Mouse (Mus musculus) C2C12 (cell line): ENCODE measurements around the gene Slc6a6. TPM values are rescaled to one million over a fixed set of nuclear protein-coding genes. Genes with fewer than 3 reads are reported as not detected.
A peak's percentile ranks its signal among the peaks of the same experiment; 100 is the strongest.

Source experiments
- H3K27me3 ChIP-seq: one replicate; pipeline ENCODE4 v1.6.1; 2011; ENCODE audit not compliant: control insufficient read depth, insufficient read depth, insufficient read length
- H3K36me3 ChIP-seq: one replicate; pipeline ENCODE4 v1.6.1; 2011; ENCODE audit not compliant: control insufficient read depth, insufficient read depth
- H3K4me3 ChIP-seq: one replicate; pipeline ENCODE4 v1.5.1; 2011; ENCODE audit warnings: mild to moderate bottlenecking, control low read depth; ENCODE audit not compliant: poor library complexity, insufficient read depth, severe bottlenecking
- H3K79me2 ChIP-seq: one replicate; pipeline ENCODE4 v1.6.1; 2011; ENCODE audit not compliant: control insufficient read depth, insufficient read depth
- H3K79me3 ChIP-seq: one replicate; pipeline ENCODE4 v1.6.1; 2011; ENCODE audit warnings: low read depth, control low read depth
- H3ac ChIP-seq: one replicate; pipeline ENCODE3; 2011; ENCODE audit warnings: low read depth; ENCODE audit not compliant: control insufficient read depth, insufficient read length
- CEBPB ChIP-seq: IDR thresholded peaks from one replicate; pipeline ENCODE4 v1.6.1; 2011; ENCODE audit warnings: low read depth, mild to moderate bottlenecking, control low read depth, moderate library complexity
- CTCF ChIP-seq: IDR thresholded peaks from one replicate; pipeline ENCODE4 v1.5.1; 2011; ENCODE audit not compliant: control insufficient read depth, insufficient read depth, insufficient read length
- FOSL1 ChIP-seq: IDR thresholded peaks from one replicate; pipeline ENCODE4 v1.8.0; 2011; ENCODE audit warnings: mild to moderate bottlenecking, low read length; ENCODE audit not compliant: poor library complexity, insufficient read depth, severe bottlenecking
- MAX ChIP-seq: IDR thresholded peaks from one replicate; pipeline ENCODE4 v1.6.1; 2011; ENCODE audit warnings: mild to moderate bottlenecking, control low read depth
- MYOD1 ChIP-seq: IDR thresholded peaks from one replicate; pipeline ENCODE4 v1.6.1; 2011; ENCODE audit warnings: low read depth; ENCODE audit not compliant: control insufficient read depth, insufficient read length
- MYOG ChIP-seq: IDR thresholded peaks from one replicate; pipeline ENCODE4 v1.6.1; 2011; ENCODE audit not compliant: control insufficient read depth, insufficient read length; ENCODE audit errors: extremely low read depth
- USF1 ChIP-seq: IDR thresholded peaks from one replicate; pipeline ENCODE4 v1.6.1; 2011; ENCODE audit warnings: low read depth, mild to moderate bottlenecking, control low read depth, moderate library complexity
- polyA plus RNA-seq: library from polyadenylated mRNA; unstranded; fragments of >200 nt; fragmentation: generic; extraction: Trizol; gene quantifications from one replicate; pipeline ENCODE4 v1.2.1, GENCODE M21; 2012; ENCODE audit warnings: missing spikeins

The Slc6a6 gene
- polyA plus RNA-seq, 1 experiment = 97.0 TPM

- H3K79me2 ChIP-seq = no peaks in the 10 kb centered on the region
- peaks cover 93% of the 10 kb centered on the region for H3K36me3 ChIP-seq
- H3K4me3 ChIP-seq = no peak overlapping the region
- no peaks in the 10 kb centered on the region for H3K27me3 ChIP-seq
- no peak overlapping the region for H3ac ChIP-seq
- H3K79me3 ChIP-seq = no peaks in the 10 kb centered on the region
- no peak for TF ChIP-seq USF1
- TF ChIP-seq CTCF = no peak
- no peak for TF ChIP-seq CEBPB
- TF ChIP-seq FOSL1 = no peak
- TF ChIP-seq MAX = no peak
- no peak for TF ChIP-seq MYOD1
- no peak for TF ChIP-seq MYOG
Observed at GRCm38 (mm10) chr6:91754098-91754497, 70.2 kb downstream of the Slc6a6 start.

- TF ChIP-seq MAX = no peak
- no peak for TF ChIP-seq MYOD1
- TF ChIP-seq USF1 = no peak
- no peak for TF ChIP-seq CEBPB
- TF ChIP-seq MYOG = no peak
- TF ChIP-seq CTCF = no peak
- no peak for TF ChIP-seq FOSL1
- Histone ChIP-seq H3K79me3 (no peaks in the 10 kb centered on the region), H3K79me2 (no peaks in the 10 kb centered on the region), H3K4me3 (no peak overlapping the region), H3ac (no peak overlapping the region), H3K27me3 (no peaks in the 10 kb centered on the region), H3K36me3 (peaks cover 87% of the 10 kb centered on the region)
Observed at GRCm38 (mm10) chr6:91754845-91755244, 71.0 kb downstream of the Slc6a6 start.

GRCm38 (mm10) chr6:91762051-91762742 lies 78.3 kb downstream of the Slc6a6 start:
- Histone ChIP-seq H3K27me3 (no peaks in the 10 kb centered on the region), H3K36me3 (peaks cover 20% of the 10 kb centered on the region), H3ac (no peak overlapping the region), H3K4me3 (no peak overlapping the region), H3K79me3 (no peaks in the 10 kb centered on the region), H3K79me2 (no peaks in the 10 kb centered on the region)
- TF ChIP-seq FOSL1 (no peak), MYOD1 (no peak), CTCF (no peak), USF1 (no peak), MAX (no peak), MYOG (no peak), CEBPB (no peak)

- Histone ChIP-seq H3K27me3 (peaks cover 8% of the 10 kb centered on the region), H3ac (no peak overlapping the region), H3K79me2 (no peaks in the 10 kb centered on the region), H3K79me3 (no peaks in the 10 kb centered on the region), H3K4me3 (no peak overlapping the region), H3K36me3 (no peaks in the 10 kb centered on the region)
- no peak for TF ChIP-seq USF1
- no peak for TF ChIP-seq MYOG
- no peak for TF ChIP-seq MYOD1
- no peak for TF ChIP-seq MAX
- no peak for TF ChIP-seq FOSL1
- TF ChIP-seq CTCF = no peak
- TF ChIP-seq CEBPB = no peak
Observed at GRCm38 (mm10) chr6:91767550-91767949, 83.7 kb downstream of the Slc6a6 start.

- Histone ChIP-seq H3K36me3 (no peaks in the 10 kb centered on the region), H3K79me2 (no peaks in the 10 kb centered on the region), H3ac (no peak overlapping the region), H3K4me3 (no peak overlapping the region), H3K79me3 (no peaks in the 10 kb centered on the region), H3K27me3 (peaks cover 63% of the 10 kb centered on the region)
- TF ChIP-seq MYOD1 (no peak), MYOG (no peak), CTCF (no peak), FOSL1 (no peak), CEBPB (no peak), USF1 (no peak), MAX (no peak)
Observed at GRCm38 (mm10) chr6:91773951-91774350, 90.1 kb downstream of the Slc6a6 start.

GRCm38 (mm10) chr6:91776543-91776942 lies 92.7 kb downstream of the Slc6a6 start:
- peak; percentile 61 for TF ChIP-seq MAX
- no peak for TF ChIP-seq CEBPB
- TF ChIP-seq USF1 = no peak
- no peak for TF ChIP-seq MYOG
- no peak for TF ChIP-seq MYOD1
- no peak for TF ChIP-seq FOSL1
- TF ChIP-seq CTCF = peak; percentile 91
- H3K79me2 ChIP-seq = no peaks in the 10 kb centered on the region
- H3K27me3 ChIP-seq = peaks cover 88% of the 10 kb centered on the region
- no peak overlapping the region for H3ac ChIP-seq
- no peaks in the 10 kb centered on the region for H3K36me3 ChIP-seq
- no peaks in the 10 kb centered on the region for H3K79me3 ChIP-seq
- no peak overlapping the region for H3K4me3 ChIP-seq
